Mouse (Mus musculus) testis, adult 2 months (tissue): Measurements from ENCODE around the gene Rab6a. TPM values are rescaled to one million over a fixed set of nuclear protein-coding genes. Genes with fewer than 3 reads are reported as not detected.

Experiments
- H3K27ac ChIP-seq: fragments of 200-500 bp; 2 replicates; pipeline ENCODE4 v1.5.1; 2012; ENCODE audit warnings: low read depth, low read length; ENCODE audit not compliant: control insufficient read depth, insufficient read depth
- H3K27me3 ChIP-seq: fragments of 200-500 bp; 2 replicates; pipeline ENCODE4 v1.6.1; 2012; ENCODE audit warnings: mild to moderate bottlenecking, low read length, moderate library complexity; ENCODE audit not compliant: control insufficient read depth, insufficient read depth
- H3K36me3 ChIP-seq: fragments of 200-500 bp; 2 replicates; pipeline ENCODE4 v1.6.1; 2012; ENCODE audit warnings: mild to moderate bottlenecking, low read length; ENCODE audit not compliant: control insufficient read depth, insufficient read depth
- H3K4me1 ChIP-seq: fragments of 200-500 bp; 2 replicates; pipeline ENCODE4 v1.6.1; 2012; ENCODE audit warnings: low read length; ENCODE audit not compliant: control insufficient read depth, insufficient read depth
- H3K4me3 ChIP-seq: fragments of 200-500 bp; 2 replicates; pipeline ENCODE4 v1.5.1; 2012; ENCODE audit warnings: low read depth, mild to moderate bottlenecking, low read length, moderate library complexity, mixed read lengths; ENCODE audit not compliant: control insufficient read depth
- CTCF ChIP-seq: fragments of 200-500 bp; IDR thresholded peaks from 2 replicates; pipeline ENCODE4 v1.5.1; 2012; ENCODE audit warnings: low read depth, mild to moderate bottlenecking, inconsistent platforms, low read length, moderate library complexity; ENCODE audit not compliant: control insufficient read depth, insufficient read depth, insufficient replicate concordance
- POLR2A ChIP-seq: fragments of 200-500 bp; IDR thresholded peaks from 2 replicates; pipeline ENCODE4 v1.6.1; 2012; ENCODE audit warnings: low read depth, mild to moderate bottlenecking, inconsistent platforms, low read length, moderate library complexity; ENCODE audit not compliant: control insufficient read depth
- polyA plus RNA-seq: library from polyadenylated mRNA; depleted of rRNA; stranded (reverse); fragments of >200 nt; gene quantifications from 2 replicates; pipeline ENCODE4 v1.2.3, GENCODE M21; 2012

The Rab6a gene
- polyA plus RNA-seq, 1 experiment: 17.2 TPM

GRCm38 (mm10) chr7:100600211-100600610 is 7.0 kb upstream of the Rab6a start:
- no peak overlapping the region for H3K4me3 ChIP-seq
- H3K27me3 ChIP-seq: no peaks in the 10 kb centered on the region
- no peaks in the 10 kb centered on the region for H3K36me3 ChIP-seq
- no peak overlapping the region for H3K27ac ChIP-seq
- no peaks in the 10 kb centered on the region for H3K4me1 ChIP-seq
- TF ChIP-seq CTCF: no peak
- TF ChIP-seq POLR2A: no peak

GRCm38 (mm10) chr7:100608130-100608741 is 1.0 kb downstream of the Rab6a start, which contains the start of gene Mrpl48:
Gene Mrpl48, minus strand, starts transcription at chr7:100608301.
- peak within 1 kb of the TSS; percentile 94 for H3K4me3 ChIP-seq
- TF ChIP-seq POLR2A: no peak
- H3K27me3 ChIP-seq: no peaks in the 10 kb centered on the region
- no peaks in the 10 kb centered on the region for H3K36me3 ChIP-seq
- no peaks in the 10 kb centered on the region for H3K4me1 ChIP-seq
- peak within 1 kb of the TSS; percentile 95 for H3K27ac ChIP-seq

- Histone ChIP-seq H3K4me3 (peak overlapping the region; percentile 94; the same call in 1 of the 2 replicates), H3K36me3 (no peaks in the 10 kb centered on the region), H3K27ac (peak overlapping the region; percentile 95; the same call in 1 of the 2 replicates), H3K4me1 (no peaks in the 10 kb centered on the region), H3K27me3 (no peaks in the 10 kb centered on the region)
- TF ChIP-seq CTCF (no peak), POLR2A (no peak)
These were observed 1.7 kb downstream of the Rab6a start for GRCm38 (mm10) chr7:100608910-100609309.

- no peak overlapping the region for H3K27ac ChIP-seq
- H3K4me1 ChIP-seq: no peaks in the 10 kb centered on the region
- no peak overlapping the region for H3K4me3 ChIP-seq
- H3K36me3 ChIP-seq: no peaks in the 10 kb centered on the region
- no peaks in the 10 kb centered on the region for H3K27me3 ChIP-seq
- TF ChIP-seq POLR2A (no peak), CTCF (no peak)
These were observed 9.1 kb downstream of the Rab6a start for GRCm38 (mm10) chr7:100616121-100616857.

GRCm38 (mm10) chr7:100622277-100622676 is 15.1 kb downstream of the Rab6a start:
- Histone ChIP-seq H3K4me1 (no peaks in the 10 kb centered on the region), H3K27ac (no peak overlapping the region), H3K27me3 (no peaks in the 10 kb centered on the region), H3K4me3 (no peak overlapping the region), H3K36me3 (no peaks in the 10 kb centered on the region)
- TF ChIP-seq CTCF: no peak
- TF ChIP-seq POLR2A: no peak

- Histone ChIP-seq H3K4me1 (no peaks in the 10 kb centered on the region), H3K27me3 (no peaks in the 10 kb centered on the region), H3K27ac (no peak overlapping the region), H3K36me3 (no peaks in the 10 kb centered on the region), H3K4me3 (no peak overlapping the region)
- no peak for TF ChIP-seq POLR2A
These were observed 17.3 kb downstream of the Rab6a start for GRCm38 (mm10) chr7:100624538-100624937.

GRCm38 (mm10) chr7:100637657-100638056 is 30.4 kb downstream of the Rab6a start:
- Histone ChIP-seq H3K27me3 (no peaks in the 10 kb centered on the region), H3K36me3 (no peaks in the 10 kb centered on the region), H3K4me1 (no peaks in the 10 kb centered on the region), H3K27ac (no peak overlapping the region), H3K4me3 (no peak overlapping the region)
- no peak for TF ChIP-seq POLR2A
- no peak for TF ChIP-seq CTCF

GRCm38 (mm10) chr7:100642413-100642812 is 35.2 kb downstream of the Rab6a start:
- no peaks in the 10 kb centered on the region for H3K36me3 ChIP-seq
- no peak overlapping the region for H3K27ac ChIP-seq
- H3K4me1 ChIP-seq: no peaks in the 10 kb centered on the region
- H3K27me3 ChIP-seq: no peaks in the 10 kb centered on the region
- H3K4me3 ChIP-seq: no peak overlapping the region
- TF ChIP-seq POLR2A: no peak
- no peak for TF ChIP-seq CTCF
